Mouse (Mus musculus): ENCODE data around the gene Slc28a3. TPM values are rescaled to one million over a fixed set of nuclear protein-coding genes. Genes with fewer than 3 reads are reported as not detected.

Slc28a3 gene
- total and polyA plus RNA-seq, 3 experiments: 0.33 TPM; not detected in 2

Other genes with a start within 250 kb of the Slc28a3 start
- 17.1 and 21.5 TPM in 2 replicates for gene 2210016F16Rik, start 225.7 kb downstream of the Slc28a3 start, total RNA-seq (2014; fragmentation: Nextera tagmentation)
- gene 2210016F16Rik, start 225.7 kb downstream of the Slc28a3 start, total RNA-seq (2017): 19.3 and 22.8 TPM in 2 replicates
- 12.7 and 18.1 TPM in 2 replicates for gene 2210016F16Rik, start 225.7 kb downstream of the Slc28a3 start, polyA plus RNA-seq (2012)
- gene Rmi1, start 208.6 kb downstream of the Slc28a3 start, total RNA-seq (2014; fragmentation: Nextera tagmentation): 161 and 170 TPM in 2 replicates
- 74.5 and 95.0 TPM in 2 replicates for gene Rmi1, start 208.6 kb downstream of the Slc28a3 start, total RNA-seq (2017)
- 29.8 and 31.4 TPM in 2 replicates for gene Rmi1, start 208.6 kb downstream of the Slc28a3 start, polyA plus RNA-seq (2012)
- 1,619 and 1,730 TPM in 2 replicates for gene Hnrnpk, start 207.5 kb downstream of the Slc28a3 start, total RNA-seq (2014; fragmentation: Nextera tagmentation)
- gene Hnrnpk, start 207.5 kb downstream of the Slc28a3 start, total RNA-seq (2017): 2,025 and 2,332 TPM in 2 replicates
- gene Hnrnpk, start 207.5 kb downstream of the Slc28a3 start, polyA plus RNA-seq (2012): 837 and 1,008 TPM in 2 replicates
- not detected in 2 replicates for gene Ntrk2, start 195.7 kb upstream of the Slc28a3 start, total RNA-seq (2014; fragmentation: Nextera tagmentation)
- 0.11 and 0.12 TPM in 2 replicates for gene Ntrk2, start 195.7 kb upstream of the Slc28a3 start, total RNA-seq (2017)
- gene Ntrk2, start 195.7 kb upstream of the Slc28a3 start, polyA plus RNA-seq (2012): not detected in 2 replicates

All from G1E (cell line).